Mouse (Mus musculus) small intestine, adult 2 months (tissue): ENCODE data around the gene Olfr15.

Experiments
- CTCF ChIP-seq: fragments of 200-500 bp; IDR thresholded peaks from 2 replicates; pipeline ENCODE4 v1.5.1; 2012; ENCODE audit warnings: low read depth, mild to moderate bottlenecking, control low read depth, inconsistent platforms, low read length, moderate library complexity, mixed read lengths; ENCODE audit not compliant: insufficient replicate concordance, insufficient read length; ENCODE audit errors: extremely low read depth
- POLR2A ChIP-seq: fragments of 200-500 bp; IDR thresholded peaks from 2 replicates; pipeline ENCODE4 v1.6.1; 2012; ENCODE audit warnings: low read depth, mild to moderate bottlenecking, control low read depth, inconsistent platforms, low read length, moderate library complexity

DNA sequence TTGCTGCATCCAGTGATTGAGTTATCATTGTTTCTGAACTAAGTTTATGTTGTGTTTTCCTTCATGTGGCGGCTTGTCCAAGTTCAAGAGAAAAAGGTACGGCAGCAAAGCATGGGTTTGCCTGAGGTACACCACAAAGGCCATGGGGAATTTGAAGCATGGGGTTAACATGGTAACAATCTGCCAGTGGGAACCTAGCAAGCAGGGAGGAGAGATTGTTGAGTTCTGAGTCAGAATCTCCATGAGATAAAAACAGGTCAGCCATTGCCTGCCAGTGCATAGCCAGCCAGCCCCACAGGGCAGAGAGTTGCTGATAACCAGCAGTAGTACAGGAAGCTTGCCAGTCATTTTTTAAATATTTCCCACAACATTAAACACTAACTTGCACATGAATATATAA lies 10.5 kb upstream of the Olfr15 start:
- no peak for TF ChIP-seq CTCF
- no peak for TF ChIP-seq POLR2A
